Mouse (Mus musculus) midbrain, embryonic 12.5 days (tissue): ENCODE results near the gene Ggt1. TPM values are rescaled to one million over a fixed set of nuclear protein-coding genes. Genes with fewer than 3 reads are reported as not detected.
"Not testable (repeated sequence)": the region's sequence is repeated elsewhere in the genome, so short reads cannot be mapped to it uniquely, and the experiment has no call there.

ENCODE experiments used
- ATAC-seq: fragments of 200-750 bp; cut with Nextera tagmentation; 2 replicates; pipeline ENCODE4 v1.8.0; 2017; ENCODE audit warnings: low read depth, moderate TSS enrichment, moderate library complexity; ENCODE audit not compliant: low FRiP score
- H3K27ac ChIP-seq: fragments of 300-500 bp; sonication (generic); replicated peaks from 2 replicates; pipeline ENCODE4 v1.5.1; 2016; ENCODE audit warnings: mild to moderate bottlenecking
- H3K27me3 ChIP-seq: fragments of 300-500 bp; sonication (generic); 2 replicates; pipeline ENCODE4 v1.6.1; 2016; ENCODE audit warnings: mild to moderate bottlenecking
- H3K36me3 ChIP-seq: fragments of 300-500 bp; sonication (generic); 2 replicates; pipeline ENCODE4 v1.6.1; 2016
- H3K4me1 ChIP-seq: fragments of 300-500 bp; sonication (generic); 2 replicates; pipeline ENCODE4 v1.6.1; 2016
- H3K4me2 ChIP-seq: fragments of 300-500 bp; sonication (generic); replicated peaks from 2 replicates; pipeline ENCODE4 v1.6.1; 2016; ENCODE audit warnings: mild to moderate bottlenecking, moderate library complexity
- H3K4me3 ChIP-seq: fragments of 300-500 bp; sonication (generic); 2 replicates; pipeline ENCODE4 v1.5.1; 2016; ENCODE audit warnings: mild to moderate bottlenecking
- H3K9ac ChIP-seq: fragments of 300-500 bp; sonication (generic); replicated peaks from 2 replicates; pipeline ENCODE4 v1.6.1; 2016; ENCODE audit warnings: mild to moderate bottlenecking, moderate library complexity
- H3K9me3 ChIP-seq: fragments of 300-500 bp; sonication (generic); 2 replicates; pipeline ENCODE4 v1.6.1; 2016; ENCODE audit warnings: mild to moderate bottlenecking
- WGBS: fragments of 180-500 bp; shearing (Covaris S2); methylation state at CpG from one replicate; pipeline ENCODE4 v1.1.7; 2016; 5-methylcytosine and 5-hydroxymethylcytosine counted together
- polyA plus RNA-seq: library from polyadenylated mRNA; unstranded; fragments of >200 nt; fragmentation: Nextera tagmentation; extraction: Ambion mirVana; gene quantifications from 2 replicates; pipeline ENCODE4 v1.2.1, GENCODE M21; 2016

Gene Ggt1
- polyA plus RNA-seq, 1 experiment from 2014 or later, result 1.0 TPM

DNA sequence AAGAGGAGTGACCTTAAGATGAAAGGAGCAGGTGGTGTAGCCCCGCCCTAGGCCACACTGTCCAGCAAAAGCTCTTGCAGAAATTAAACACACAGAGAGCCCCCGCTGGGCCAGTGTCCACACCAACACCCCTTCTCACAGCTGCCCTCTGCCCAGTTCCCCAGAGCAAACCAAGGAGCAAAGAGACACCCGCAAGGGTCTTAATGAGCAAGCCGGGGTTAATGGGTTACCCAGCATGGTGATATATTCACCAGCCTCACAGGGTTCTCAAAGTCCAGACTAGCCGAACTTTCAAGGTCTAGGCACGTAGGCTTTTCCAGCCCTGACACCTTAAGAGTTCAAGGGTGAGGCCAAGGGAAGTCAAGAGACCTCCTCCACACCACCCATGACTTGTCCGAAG lies 4.5 kb downstream of the Ggt1 start:
- Histone ChIP-seq H3K36me3 (no peaks in the 10 kb centered on the region), H3K27ac (no peak overlapping the region), H3K9me3 (no peaks in the 10 kb centered on the region), H3K4me3 (no peak overlapping the region), H3K4me1 (no peaks in the 10 kb centered on the region), H3K27me3 (peaks cover 38% of the 10 kb centered on the region), H3K4me2 (no peak overlapping the region), H3K9ac (no peak overlapping the region)
- no peak for ATAC-seq
- 87% methylated on average over 7 of the region's 7 CpGs for WGBS

DNA sequence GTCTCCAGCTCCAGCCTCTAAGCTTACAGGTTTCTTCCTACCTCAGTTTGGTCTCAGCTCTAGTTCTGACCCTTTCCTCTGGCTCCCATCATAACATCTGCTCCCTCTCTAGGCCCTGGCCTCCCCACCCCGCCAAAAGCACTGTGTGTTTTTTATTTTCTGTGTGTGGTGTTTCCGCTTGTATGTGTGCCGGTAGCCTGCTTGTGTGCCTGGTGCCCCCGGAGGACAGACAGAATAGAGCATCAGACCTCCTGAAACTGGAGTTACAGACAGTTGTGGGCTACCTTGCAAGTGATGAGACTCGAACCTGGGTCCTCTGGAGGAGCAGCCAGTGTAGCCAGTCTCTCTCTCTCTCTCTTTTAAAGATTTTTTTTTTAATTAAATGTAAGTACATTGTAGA lies 4.9 kb downstream of the Ggt1 start:
- Histone ChIP-seq H3K27me3 (peaks cover 34% of the 10 kb centered on the region), H3K9ac (no peak overlapping the region), H3K4me2 (no peak overlapping the region), H3K4me1 (no peaks in the 10 kb centered on the region), H3K27ac (no peak overlapping the region), H3K9me3 (no peaks in the 10 kb centered on the region), H3K36me3 (no peaks in the 10 kb centered on the region), H3K4me3 (no peak overlapping the region)
- 89% methylated on average over 5 of the region's 5 CpGs for WGBS
- no peak for ATAC-seq

DNA sequence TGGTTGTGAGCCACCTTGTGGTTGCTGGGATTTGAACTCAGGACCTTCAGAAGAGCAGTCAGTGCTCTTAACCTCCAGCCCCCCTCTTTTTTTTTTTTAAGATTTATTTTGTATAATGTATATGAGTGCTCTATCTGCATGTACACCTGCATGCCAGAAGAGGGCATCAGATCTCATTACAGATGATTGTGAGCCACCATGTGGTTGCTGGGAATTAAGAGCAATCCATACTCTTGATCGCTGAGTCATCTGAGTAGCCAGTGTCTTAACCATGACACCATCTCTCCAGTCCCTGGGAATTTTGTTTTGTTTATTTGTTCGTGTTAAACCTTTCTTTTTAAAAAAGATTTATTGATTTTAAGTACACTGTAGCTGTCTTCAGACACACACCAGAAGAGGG lies 5.4 kb downstream of the Ggt1 start:
- ATAC-seq, result not testable (repeated sequence)

DNA sequence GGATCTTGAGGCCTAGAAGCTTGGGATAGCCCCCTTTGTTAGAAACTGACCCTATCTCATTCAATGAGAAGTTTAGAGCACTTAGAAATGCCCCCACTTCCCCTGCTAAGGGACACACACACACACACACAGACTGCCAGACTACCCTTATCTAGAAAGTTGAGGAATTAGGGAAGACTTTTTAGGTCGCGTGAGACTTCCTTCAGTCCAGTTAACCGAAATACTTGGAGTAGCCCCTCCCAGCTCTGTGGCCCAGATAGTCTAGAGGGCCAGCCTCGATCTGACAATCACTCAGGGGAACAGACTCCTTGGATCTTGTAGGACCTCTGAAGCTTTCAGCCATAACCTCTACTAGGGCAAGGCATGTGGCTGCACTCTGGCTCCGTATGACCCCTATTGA lies 6.6 kb downstream of the Ggt1 start:
- ATAC-seq, result no peak
- Histone ChIP-seq H3K4me3 (no peak overlapping the region), H3K27ac (no peak overlapping the region), H3K27me3 (peaks cover 23% of the 10 kb centered on the region), H3K9ac (no peak overlapping the region), H3K4me1 (no peaks in the 10 kb centered on the region), H3K9me3 (no peaks in the 10 kb centered on the region), H3K4me2 (no peak overlapping the region), H3K36me3 (no peaks in the 10 kb centered on the region)
- WGBS, result 45% methylated on average over 5 of the region's 5 CpGs

More for the DNA sequence above, 5.4 kb downstream of the Ggt1 start:
- H3K4me2 ChIP-seq, H3K4me1 ChIP-seq, H3K9ac ChIP-seq, H3K9me3 ChIP-seq, H3K4me3 ChIP-seq, H3K36me3 ChIP-seq, H3K27ac ChIP-seq: not testable (repeated sequence)
- WGBS, result 87% methylated on average over 2 of the region's 2 CpGs
- H3K27me3 ChIP-seq, result peaks cover 30% of the 10 kb centered on the region

DNA sequence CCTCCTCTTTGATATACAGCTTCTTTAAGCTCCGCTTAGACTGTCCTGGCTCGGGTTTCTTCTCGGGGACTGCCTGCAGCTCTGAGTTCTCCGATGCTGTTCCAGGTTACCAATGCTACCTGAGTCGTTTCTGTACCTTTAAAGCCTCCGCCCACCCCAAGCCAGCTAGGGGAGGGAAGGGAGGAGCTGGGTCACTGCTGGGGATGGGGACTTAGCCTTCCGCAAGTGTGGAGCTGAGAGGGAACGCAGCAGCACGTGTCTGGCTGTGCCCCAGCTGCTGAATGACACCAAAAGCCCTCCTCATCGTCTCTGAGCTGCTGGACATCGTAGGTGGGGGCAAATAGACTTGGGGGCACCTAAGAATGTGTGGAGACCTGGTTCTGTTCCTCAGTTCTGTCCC lies 7.0 kb downstream of the Ggt1 start:
- ATAC-seq, result no peak
- no peaks in the 10 kb centered on the region for H3K9me3 ChIP-seq
- no peaks in the 10 kb centered on the region for H3K4me1 ChIP-seq
- 6% methylated on average over 11 of the region's 11 CpGs for WGBS
- H3K27me3 ChIP-seq, result peaks cover 20% of the 10 kb centered on the region
- H3K4me2 ChIP-seq, result no peak overlapping the region
- no peak overlapping the region for H3K9ac ChIP-seq
- H3K36me3 ChIP-seq, result no peaks in the 10 kb centered on the region
- H3K4me3 ChIP-seq, result no peak overlapping the region
- H3K27ac ChIP-seq, result no peak overlapping the region

DNA sequence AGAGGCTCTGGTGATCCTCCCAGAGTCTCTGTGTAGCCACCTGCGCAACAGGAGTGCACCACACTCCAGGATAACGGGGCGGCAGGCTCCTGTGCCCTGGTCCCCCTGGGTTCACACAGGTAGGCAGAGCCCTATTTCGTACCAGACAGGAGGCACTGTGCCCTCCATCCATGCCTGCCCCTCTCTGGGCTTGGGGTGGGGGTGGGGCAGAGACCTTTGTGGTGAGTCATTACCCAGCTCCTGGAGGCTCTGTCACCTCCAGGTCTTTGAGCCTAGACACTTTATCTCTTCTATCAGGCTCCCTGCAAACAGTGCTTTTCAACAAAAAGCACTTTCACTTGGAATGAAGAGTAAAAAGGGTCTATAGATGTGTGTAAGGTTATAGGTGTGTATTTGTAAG lies 7.4 kb downstream of the Ggt1 start:
- 18% methylated on average over 4 of the region's 4 CpGs for WGBS
- no peak for ATAC-seq

DNA sequence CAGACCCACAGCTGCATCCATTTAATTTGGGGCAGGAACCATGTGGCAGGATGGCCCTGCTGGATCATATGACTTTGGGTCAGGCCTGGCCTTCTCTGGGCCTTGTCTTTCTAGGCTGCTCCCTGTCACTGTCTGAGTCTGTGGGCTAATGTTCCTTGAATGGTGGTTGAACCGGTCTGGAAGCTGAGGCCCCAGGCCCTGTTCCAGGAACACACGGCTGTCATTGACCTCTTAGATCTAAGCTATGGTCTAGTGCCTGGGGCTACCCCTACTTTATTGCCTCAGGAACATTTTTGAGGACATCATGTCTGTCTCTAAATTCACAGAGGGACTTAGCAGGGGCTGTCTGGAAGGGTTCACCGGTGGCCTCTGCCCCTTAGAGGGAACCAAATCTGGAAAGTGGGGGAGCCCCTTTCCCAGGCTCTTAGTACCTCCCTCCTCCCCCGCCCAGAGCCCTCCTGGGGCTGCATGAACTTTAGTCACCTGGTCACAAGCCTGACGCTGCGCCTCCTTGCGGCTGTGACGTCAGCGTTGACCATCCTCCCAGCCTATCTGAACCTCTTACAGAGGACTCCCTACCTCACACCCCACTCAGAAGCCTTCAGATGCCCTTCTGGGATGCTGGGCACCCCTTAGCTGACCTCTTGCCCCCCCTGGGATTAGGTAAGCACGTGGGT lies 9.7 kb downstream of the Ggt1 start:
- H3K9ac ChIP-seq, result no peak overlapping the region
- no peaks in the 10 kb centered on the region for H3K36me3 ChIP-seq
- no peaks in the 10 kb centered on the region for H3K9me3 ChIP-seq
- H3K4me1 ChIP-seq, result no peaks in the 10 kb centered on the region
- no peak overlapping the region for H3K27ac ChIP-seq
- no peak overlapping the region for H3K4me2 ChIP-seq
- 31% methylated on average over 10 of the region's 10 CpGs for WGBS
- H3K27me3 ChIP-seq, result peaks cover 14% of the 10 kb centered on the region
- H3K4me3 ChIP-seq, result no peak overlapping the region
- ATAC-seq, result no peak

More for the DNA sequence above, 7.4 kb downstream of the Ggt1 start:
- Histone ChIP-seq H3K4me3 (no peak overlapping the region), H3K27me3 (peaks cover 16% of the 10 kb centered on the region), H3K4me2 (no peak overlapping the region), H3K36me3 (no peaks in the 10 kb centered on the region), H3K27ac (no peak overlapping the region), H3K9ac (no peak overlapping the region), H3K9me3 (no peaks in the 10 kb centered on the region), H3K4me1 (no peaks in the 10 kb centered on the region)

DNA sequence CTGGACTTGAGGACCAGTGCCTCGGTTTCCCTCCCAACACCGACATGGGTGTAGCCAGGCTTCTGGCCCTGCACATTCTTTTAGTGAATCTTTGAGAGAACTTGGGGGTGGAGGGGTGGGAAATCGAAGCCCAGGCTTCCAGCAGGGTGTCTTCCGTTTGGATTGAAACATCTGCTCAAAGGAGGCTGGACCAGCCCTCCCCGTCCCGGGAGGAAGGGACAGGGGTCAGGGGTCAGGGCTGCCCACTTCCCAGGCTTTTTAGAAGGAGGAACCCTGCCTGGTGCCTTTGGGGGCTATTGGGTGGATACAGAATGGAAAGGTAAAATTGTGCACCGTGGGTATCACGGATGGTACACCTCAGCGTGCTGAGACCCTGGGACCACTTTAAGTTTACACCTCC lies 10.5 kb downstream of the Ggt1 start:
- Histone ChIP-seq H3K9me3 (no peaks in the 10 kb centered on the region), H3K27ac (no peak overlapping the region), H3K4me2 (no peak overlapping the region), H3K9ac (no peak overlapping the region), H3K4me3 (no peak overlapping the region), H3K4me1 (no peaks in the 10 kb centered on the region), H3K27me3 (peaks cover 14% of the 10 kb centered on the region), H3K36me3 (no peaks in the 10 kb centered on the region)
- 40% methylated on average over 9 of the region's 9 CpGs for WGBS
- no peak for ATAC-seq

DNA sequence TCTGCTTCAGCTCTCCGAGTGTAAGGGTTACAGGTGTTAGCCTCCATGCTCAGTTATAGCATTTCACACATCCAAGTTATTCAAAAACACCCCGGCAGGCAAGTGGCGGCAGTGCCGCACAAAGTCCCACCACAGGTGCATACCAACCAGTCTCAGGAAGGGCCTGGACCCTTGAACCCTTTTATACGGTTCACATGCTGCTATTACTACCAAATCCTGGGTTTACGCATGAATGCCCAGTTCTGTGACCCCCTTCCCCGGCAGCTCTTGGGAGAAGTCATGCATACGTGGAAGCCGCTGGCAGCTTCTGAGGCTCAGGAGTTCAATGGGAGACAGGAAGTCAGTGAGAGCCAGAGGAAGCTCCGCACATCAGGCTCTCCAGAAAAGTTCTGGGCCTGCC lies 11.8 kb downstream of the Ggt1 start:
- H3K9me3 ChIP-seq, result no peaks in the 10 kb centered on the region
- no peak for ATAC-seq
- H3K4me2 ChIP-seq, result no peak overlapping the region
- WGBS, result 52% methylated on average over 10 of the region's 10 CpGs
- no peak overlapping the region for H3K9ac ChIP-seq
- peaks cover 7% of the 10 kb centered on the region for H3K27me3 ChIP-seq
- H3K36me3 ChIP-seq, result no peaks in the 10 kb centered on the region
- no peak overlapping the region for H3K27ac ChIP-seq
- H3K4me3 ChIP-seq, result no peak overlapping the region
- no peaks in the 10 kb centered on the region for H3K4me1 ChIP-seq

DNA sequence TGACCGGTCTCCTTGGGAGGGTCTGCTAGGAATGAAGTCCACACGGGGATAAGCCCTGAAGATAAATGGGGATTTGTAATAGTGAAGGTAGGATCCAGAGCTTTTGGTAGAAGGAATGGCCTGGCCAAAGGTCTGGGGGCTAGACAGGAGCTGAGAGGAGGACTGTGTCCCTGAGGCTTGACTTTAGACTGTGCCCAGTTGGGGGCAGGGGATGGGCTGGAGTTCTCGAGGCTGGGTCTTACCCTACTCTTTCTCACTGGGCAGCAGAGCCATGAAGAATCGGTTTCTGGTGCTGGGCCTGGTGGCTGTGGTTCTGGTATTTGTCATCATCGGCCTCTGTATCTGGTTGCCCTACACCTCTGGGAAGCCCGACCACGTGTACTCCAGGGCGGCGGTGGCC lies 12.6 kb downstream of the Ggt1 start:
- no peak for ATAC-seq
- WGBS, result 86% methylated on average over 9 of the region's 9 CpGs
- no peak overlapping the region for H3K4me3 ChIP-seq
- no peaks in the 10 kb centered on the region for H3K4me1 ChIP-seq
- H3K27me3 ChIP-seq, result no peaks in the 10 kb centered on the region
- H3K36me3 ChIP-seq, result no peaks in the 10 kb centered on the region
- no peak overlapping the region for H3K9ac ChIP-seq
- H3K4me2 ChIP-seq, result no peak overlapping the region
- no peaks in the 10 kb centered on the region for H3K9me3 ChIP-seq
- no peak overlapping the region for H3K27ac ChIP-seq

DNA sequence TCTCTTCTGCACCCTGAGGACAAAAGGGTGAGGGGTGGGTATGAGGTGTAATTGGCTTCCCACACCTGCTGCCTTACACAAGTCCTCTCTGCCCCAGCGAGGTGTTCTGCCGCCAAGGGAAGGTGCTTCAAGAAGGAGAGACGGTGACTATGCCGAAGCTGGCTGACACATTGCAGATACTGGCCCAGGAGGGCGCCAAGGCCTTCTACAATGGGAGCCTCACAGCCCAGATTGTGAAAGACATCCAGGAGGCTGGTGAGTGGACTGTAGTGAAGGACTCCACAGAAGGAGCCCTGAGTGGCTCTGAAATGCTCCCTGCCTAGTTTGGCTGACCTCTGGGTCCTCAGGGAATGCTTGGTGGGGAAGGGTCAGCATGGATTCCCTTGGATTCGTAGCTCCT lies 17.7 kb downstream of the Ggt1 start:
- no peak overlapping the region for H3K27ac ChIP-seq
- no peak overlapping the region for H3K9ac ChIP-seq
- no peak for ATAC-seq
- 82% methylated on average over 6 of the region's 6 CpGs for WGBS
- H3K4me2 ChIP-seq, result no peak overlapping the region
- H3K4me1 ChIP-seq, result no peaks in the 10 kb centered on the region
- no peaks in the 10 kb centered on the region for H3K9me3 ChIP-seq
- no peak overlapping the region for H3K4me3 ChIP-seq
- no peaks in the 10 kb centered on the region for H3K36me3 ChIP-seq
- H3K27me3 ChIP-seq, result peaks cover 9% of the 10 kb centered on the region; the same call in 1 of the 2 replicates

DNA sequence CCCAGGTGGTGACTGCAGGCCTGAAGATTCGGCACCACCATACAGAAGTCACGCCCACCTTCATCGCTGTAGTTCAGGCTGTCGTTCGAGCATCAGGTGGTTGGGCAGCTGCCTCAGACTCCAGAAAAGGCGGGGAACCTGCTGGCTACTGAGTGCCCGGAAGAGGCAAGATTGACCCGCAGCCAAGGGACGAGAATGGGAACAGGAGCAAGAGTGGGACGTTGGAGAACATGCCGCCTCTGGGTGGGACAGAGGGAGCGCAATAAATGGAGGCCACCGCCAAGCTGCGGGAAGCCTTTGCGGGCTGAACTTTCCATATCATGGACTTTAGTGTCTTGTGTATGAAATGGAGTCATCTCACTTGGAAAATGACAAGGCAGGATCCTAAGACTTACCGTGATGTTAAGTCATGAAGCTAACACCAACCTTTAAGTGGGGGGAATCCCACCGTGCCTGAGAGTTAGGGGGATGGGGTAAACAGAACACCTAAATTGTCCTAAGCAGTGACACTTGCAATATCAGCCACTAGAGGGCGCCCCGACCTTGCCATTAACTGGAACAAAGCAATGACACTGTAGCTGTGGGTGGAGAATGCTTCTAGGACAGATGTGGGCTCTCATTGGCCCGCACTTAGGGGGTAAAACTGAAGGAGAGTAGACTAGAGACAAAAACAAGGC lies 24.6 kb downstream of the Ggt1 start:
- no peaks in the 10 kb centered on the region for H3K36me3 ChIP-seq
- no peaks in the 10 kb centered on the region for H3K9me3 ChIP-seq
- peaks cover 22% of the 10 kb centered on the region for H3K27me3 ChIP-seq
- peak; percentile 74 for ATAC-seq
- H3K4me2 ChIP-seq, result peak overlapping the region; percentile 8; the same call in 1 of the 2 replicates
- no peak overlapping the region for H3K27ac ChIP-seq
- H3K9ac ChIP-seq, result no peak overlapping the region
- 26% methylated on average over 20 of the region's 20 CpGs for WGBS
- H3K4me1 ChIP-seq, result peaks cover 8% of the 10 kb centered on the region
- H3K4me3 ChIP-seq, result no peak overlapping the region

DNA sequence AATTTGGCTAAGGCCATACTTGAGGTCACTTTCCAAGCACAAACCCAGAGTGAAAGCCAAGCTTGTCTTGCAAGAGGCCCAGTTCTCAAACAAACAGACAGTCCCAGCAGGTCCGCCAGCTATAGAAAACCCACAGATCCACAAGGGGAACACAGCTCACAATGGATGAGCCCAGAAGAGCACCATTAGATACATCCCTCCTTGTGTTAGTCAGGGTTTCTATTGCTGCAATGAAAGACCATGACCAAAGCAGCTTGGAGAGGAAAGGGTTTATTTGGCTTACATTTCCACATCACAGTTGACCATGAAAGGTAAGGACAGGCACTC lies 25.1 kb downstream of the Ggt1 start:
- 82% methylated on average over 1 of the region's 1 CpGs for WGBS
- Histone ChIP-seq H3K9ac (no peak overlapping the region), H3K36me3 (no peaks in the 10 kb centered on the region), H3K4me2 (no peak overlapping the region), H3K27ac (no peak overlapping the region), H3K9me3 (no peaks in the 10 kb centered on the region), H3K27me3 (peaks cover 22% of the 10 kb centered on the region), H3K4me1 (peaks cover 8% of the 10 kb centered on the region), H3K4me3 (no peak overlapping the region)
- peak; percentile 48; the same call in 1 of the 2 replicates for ATAC-seq
